Mouse (Mus musculus): Measurements from ENCODE around the gene Arid3b.

GRCm38 (mm10) chr9:57874994-57875393, 38.4 kb upstream of the Arid3b start:
- TF ChIP-seq CTCF (IDR thresholded peaks at IDR 0.05; ENCODE audit: borderline replicate concordance, control insufficient read depth, extremely low read depth, insufficient read depth, low read length, poor library complexity) (no peak), POLR2A (IDR thresholded peaks at IDR 0.05; ENCODE audit: control insufficient read depth, extremely low read depth, insufficient read depth, low read length, poor library complexity) (no peak)
